Mouse (Mus musculus): ENCODE results near the gene Fyttd1. TPM values are rescaled to one million over a fixed set of nuclear protein-coding genes. Genes with fewer than 3 reads are reported as not detected.
A peak's percentile ranks its signal among the peaks of the same experiment; 100 is the strongest.
"Not testable (repeated sequence)": the region's sequence is repeated elsewhere in the genome, so short reads cannot be mapped to it uniquely, and the experiment has no call there.

The Fyttd1 gene
- polyA plus RNA-seq, 1 experiment: 52.5 TPM

GRCm38 (mm10) chr16:32937358-32937757, 60.1 kb downstream of the Fyttd1 start:
- H3K27me3 ChIP-seq (ENCODE audit: control insufficient read depth, insufficient read depth, low read length): no peaks in the 10 kb centered on the region; the same call in 1 of the 2 replicates
- WGBS: 80% methylated on average over 2 of the region's 2 CpGs
- H3K27ac ChIP-seq (ENCODE audit: insufficient read depth, low read length): 0 out of 2 replicates have a peak overlapping the region, but pooled peaks have one; percentile 39
- TF ChIP-seq CTCF (IDR thresholded peaks at IDR 0.05; ENCODE audit: borderline replicate concordance, insufficient read depth, low read depth, low read length): no peak
- no peak for TF ChIP-seq POLR2A (IDR thresholded peaks at IDR 0.05; ENCODE audit: borderline replicate concordance, insufficient read depth, low read length)
- no peak overlapping the region for H3K4me3 ChIP-seq (replicated peaks; ENCODE audit: insufficient read depth, low read depth, low read length)
- DNase-seq: no peak
- H3K4me1 ChIP-seq (ENCODE audit: control insufficient read depth, insufficient read depth, low read length): peaks cover 2% of the 10 kb centered on the region

- peak; percentile 78 to 86 for DNase-seq
- not testable (repeated sequence) for H3K4me3 ChIP-seq (replicated peaks; ENCODE audit: insufficient read depth, low read depth, low read length); H3K27me3 ChIP-seq (ENCODE audit: control insufficient read depth, insufficient read depth, low read length); H3K4me1 ChIP-seq (ENCODE audit: control insufficient read depth, insufficient read depth, low read length); H3K27ac ChIP-seq (ENCODE audit: insufficient read depth, low read length)
- WGBS: 6% methylated on average over 3 of the region's 3 CpGs
Measured at GRCm38 (mm10) chr16:32939301-32939700, 62.0 kb downstream of the Fyttd1 start.

- H3K4me1 ChIP-seq (ENCODE audit: control insufficient read depth, insufficient read depth, low read length); H3K27me3 ChIP-seq (ENCODE audit: control insufficient read depth, insufficient read depth, low read length); H3K4me3 ChIP-seq (replicated peaks; ENCODE audit: insufficient read depth, low read depth, low read length); DNase-seq; H3K27ac ChIP-seq (ENCODE audit: insufficient read depth, low read length): not testable (repeated sequence)
- WGBS: 83% methylated on average over 4 of the region's 4 CpGs
Measured at GRCm38 (mm10) chr16:32939716-32940115, 62.4 kb downstream of the Fyttd1 start.

GRCm38 (mm10) chr16:32941226-32941625, 63.9 kb downstream of the Fyttd1 start:
- not testable (repeated sequence) for H3K27ac ChIP-seq (ENCODE audit: insufficient read depth, low read length); H3K27me3 ChIP-seq (ENCODE audit: control insufficient read depth, insufficient read depth, low read length); H3K4me1 ChIP-seq (ENCODE audit: control insufficient read depth, insufficient read depth, low read length); DNase-seq; H3K4me3 ChIP-seq (replicated peaks; ENCODE audit: insufficient read depth, low read depth, low read length)
- 93% methylated on average over 2 of the region's 2 CpGs for WGBS

- no peaks in the 10 kb centered on the region for H3K27me3 ChIP-seq (ENCODE audit: control insufficient read depth, insufficient read depth, low read length)
- TF ChIP-seq POLR2A (IDR thresholded peaks at IDR 0.05; ENCODE audit: borderline replicate concordance, insufficient read depth, low read length) (no peak), CTCF (IDR thresholded peaks at IDR 0.05; ENCODE audit: borderline replicate concordance, insufficient read depth, low read depth, low read length) (no peak)
- no peak overlapping the region for H3K4me3 ChIP-seq (replicated peaks; ENCODE audit: insufficient read depth, low read depth, low read length)
- 52% methylated on average over 5 of the region's 5 CpGs for WGBS
- DNase-seq: no peak
- H3K27ac ChIP-seq (ENCODE audit: insufficient read depth, low read length): no peak overlapping the region
- peaks cover 4% of the 10 kb centered on the region for H3K4me1 ChIP-seq (ENCODE audit: control insufficient read depth, insufficient read depth, low read length)
Measured at GRCm38 (mm10) chr16:32942694-32943093, 65.4 kb downstream of the Fyttd1 start.

- DNase-seq: no peak
- TF ChIP-seq POLR2A (IDR thresholded peaks at IDR 0.05; ENCODE audit: borderline replicate concordance, insufficient read depth, low read length) (no peak), CTCF (IDR thresholded peaks at IDR 0.05; ENCODE audit: borderline replicate concordance, insufficient read depth, low read depth, low read length) (no peak)
- Histone ChIP-seq H3K27me3 (ENCODE audit: control insufficient read depth, insufficient read depth, low read length) (no peaks in the 10 kb centered on the region), H3K4me1 (ENCODE audit: control insufficient read depth, insufficient read depth, low read length) (peaks cover 13% of the 10 kb centered on the region), H3K4me3 (replicated peaks; ENCODE audit: insufficient read depth, low read depth, low read length) (no peak overlapping the region), H3K27ac (ENCODE audit: insufficient read depth, low read length) (no peak overlapping the region)
- 85% methylated on average over 5 of the region's 5 CpGs for WGBS
Measured at GRCm38 (mm10) chr16:32945379-32945778, 68.1 kb downstream of the Fyttd1 start.

GRCm38 (mm10) chr16:32948016-32948415, 70.7 kb downstream of the Fyttd1 start:
- 79% methylated on average over 8 of the region's 8 CpGs for WGBS
- DNase-seq: no peak
- Histone ChIP-seq H3K4me3 (replicated peaks; ENCODE audit: insufficient read depth, low read depth, low read length) (no peak overlapping the region), H3K27ac (ENCODE audit: insufficient read depth, low read length) (no peak overlapping the region), H3K4me1 (ENCODE audit: control insufficient read depth, insufficient read depth, low read length) (peaks cover 11% of the 10 kb centered on the region), H3K27me3 (ENCODE audit: control insufficient read depth, insufficient read depth, low read length) (no peaks in the 10 kb centered on the region)
- TF ChIP-seq CTCF (IDR thresholded peaks at IDR 0.05; ENCODE audit: borderline replicate concordance, insufficient read depth, low read depth, low read length) (no peak), POLR2A (IDR thresholded peaks at IDR 0.05; ENCODE audit: borderline replicate concordance, insufficient read depth, low read length) (no peak)

GRCm38 (mm10) chr16:32948656-32949055, 71.4 kb downstream of the Fyttd1 start:
- WGBS: 54% methylated on average over 5 of the region's 5 CpGs
- no peaks in the 10 kb centered on the region for H3K27me3 ChIP-seq (ENCODE audit: control insufficient read depth, insufficient read depth, low read length)
- peak overlapping the region; percentile 31; the same call in 1 of the 2 replicates for H3K27ac ChIP-seq (ENCODE audit: insufficient read depth, low read length)
- H3K4me3 ChIP-seq (replicated peaks; ENCODE audit: insufficient read depth, low read depth, low read length): no peak overlapping the region
- TF ChIP-seq CTCF (IDR thresholded peaks at IDR 0.05; ENCODE audit: borderline replicate concordance, insufficient read depth, low read depth, low read length): no peak
- no peak for TF ChIP-seq POLR2A (IDR thresholded peaks at IDR 0.05; ENCODE audit: borderline replicate concordance, insufficient read depth, low read length)
- peaks cover 11% of the 10 kb centered on the region for H3K4me1 ChIP-seq (ENCODE audit: control insufficient read depth, insufficient read depth, low read length)
- DNase-seq: no peak

- no peak for DNase-seq
- no peak for TF ChIP-seq POLR2A (IDR thresholded peaks at IDR 0.05; ENCODE audit: borderline replicate concordance, insufficient read depth, low read length)
- TF ChIP-seq CTCF (IDR thresholded peaks at IDR 0.05; ENCODE audit: borderline replicate concordance, insufficient read depth, low read depth, low read length): no peak
Measured at GRCm38 (mm10) chr16:32949281-32949680, 72.0 kb downstream of the Fyttd1 start.

More at GRCm38 (mm10) chr16:32949281-32949680, 72.0 kb downstream of the Fyttd1 start:
- peaks cover 11% of the 10 kb centered on the region for H3K4me1 ChIP-seq (ENCODE audit: control insufficient read depth, insufficient read depth, low read length)
- no peaks in the 10 kb centered on the region for H3K27me3 ChIP-seq (ENCODE audit: control insufficient read depth, insufficient read depth, low read length)
- no peak overlapping the region for H3K27ac ChIP-seq (ENCODE audit: insufficient read depth, low read length)
- H3K4me3 ChIP-seq (replicated peaks; ENCODE audit: insufficient read depth, low read depth, low read length): no peak overlapping the region

Data from cerebellum, adult 2 months (tissue).